Mouse (Mus musculus) hindbrain, embryonic 16.5 days (tissue): ENCODE results near the gene Ldlrad1. TPM values are rescaled to one million over a fixed set of nuclear protein-coding genes. Genes with fewer than 3 reads are reported as not detected.

Experiments
- ATAC-seq: fragments of 200-750 bp; cut with Nextera tagmentation; 2 replicates; pipeline ENCODE4 v1.8.0; 2017; ENCODE audit warnings: moderate TSS enrichment, moderate library complexity
- H3K27ac ChIP-seq: fragments of 300-500 bp; sonication (generic); 2 replicates; pipeline ENCODE4 v1.5.1; 2014; ENCODE audit warnings: low read depth, mild to moderate bottlenecking, control low read depth, low read length, moderate library complexity
- H3K27me3 ChIP-seq: fragments of 300-500 bp; sonication (generic); replicated peaks from 2 replicates; pipeline ENCODE4 v1.6.1; 2014; ENCODE audit warnings: low read length; ENCODE audit not compliant: control insufficient read depth, insufficient read depth
- H3K36me3 ChIP-seq: fragments of 300-500 bp; sonication (generic); 2 replicates; pipeline ENCODE4 v1.6.1; 2014; ENCODE audit warnings: mild to moderate bottlenecking, low read length, moderate library complexity, mixed read lengths; ENCODE audit not compliant: control insufficient read depth, insufficient read depth
- H3K4me1 ChIP-seq: fragments of 300-500 bp; sonication (generic); 2 replicates; pipeline ENCODE4 v1.6.1; 2014; ENCODE audit warnings: low read depth, low read length; ENCODE audit not compliant: control insufficient read depth, insufficient read depth
- H3K4me2 ChIP-seq: fragments of 300-500 bp; sonication (generic); 2 replicates; pipeline ENCODE4 v1.6.1; 2014; ENCODE audit warnings: mild to moderate bottlenecking, low read length, control low read depth, moderate library complexity
- H3K4me3 ChIP-seq: fragments of 300-500 bp; sonication (generic); 2 replicates; pipeline ENCODE4 v1.5.1; 2014; ENCODE audit warnings: mild to moderate bottlenecking, low read length, control low read depth, moderate library complexity
- H3K9ac ChIP-seq: fragments of 300-500 bp; sonication (generic); 2 replicates; pipeline ENCODE4 v1.6.1; 2014; ENCODE audit warnings: low read depth, mild to moderate bottlenecking, control low read depth, low read length, moderate library complexity
- H3K9me3 ChIP-seq: fragments of 300-500 bp; sonication (generic); 2 replicates; pipeline ENCODE4 v1.6.1; 2014; ENCODE audit warnings: mild to moderate bottlenecking, low read length, moderate library complexity; ENCODE audit not compliant: control insufficient read depth
- WGBS: fragments of 180-500 bp; shearing (Covaris S2); extraction: QIAGEN DNeasy Blood & Tissue Kit; methylation state at CpG from one replicate; pipeline ENCODE4 v1.1.7; 2014; 5-methylcytosine and 5-hydroxymethylcytosine counted together
- polyA plus RNA-seq: library from polyadenylated mRNA; unstranded; fragments of >200 nt; fragmentation: Nextera tagmentation; extraction: Ambion mirVana; gene quantifications from 2 replicates; pipeline ENCODE4 v1.2.1, GENCODE M21; 2015

Gene Ldlrad1
- polyA plus RNA-seq, 1 experiment from 2014 or later: not detected

- no peak overlapping the region for H3K27ac ChIP-seq
- H3K36me3 ChIP-seq: peaks cover 56% of the 10 kb centered on the region
- no peak overlapping the region for H3K9ac ChIP-seq
- H3K4me1 ChIP-seq: no peaks in the 10 kb centered on the region
- H3K27me3 ChIP-seq: no peaks in the 10 kb centered on the region
- H3K9me3 ChIP-seq: no peaks in the 10 kb centered on the region
- H3K4me3 ChIP-seq: no peak overlapping the region
- no peak overlapping the region for H3K4me2 ChIP-seq
- WGBS: 96% methylated on average over 5 of the region's 5 CpGs
- no peak for ATAC-seq
Observed at GRCm38 (mm10) chr4:107198072-107198471, 10.9 kb upstream of the Ldlrad1 start.

GRCm38 (mm10) chr4:107201779-107202178 lies 7.2 kb upstream of the Ldlrad1 start:
- ATAC-seq: no peak
- no peaks in the 10 kb centered on the region for H3K9me3 ChIP-seq
- whole genome bisulfite sequencing: 96% methylated on average over 3 of the region's 3 CpGs

GRCm38 (mm10) chr4:107203001-107203400 lies 6.0 kb upstream of the Ldlrad1 start:
- Histone ChIP-seq H3K27me3 (no peaks in the 10 kb centered on the region), H3K9me3 (no peaks in the 10 kb centered on the region), H3K4me3 (no peak overlapping the region), H3K36me3 (peaks cover 42% of the 10 kb centered on the region), H3K27ac (no peak overlapping the region), H3K4me1 (no peaks in the 10 kb centered on the region), H3K4me2 (no peak overlapping the region), H3K9ac (no peak overlapping the region)
- no peak for ATAC-seq
- 90% methylated on average over 7 of the region's 7 CpGs for WGBS

More at GRCm38 (mm10) chr4:107201779-107202178, 7.2 kb upstream of the Ldlrad1 start:
- Histone ChIP-seq H3K27ac (no peak overlapping the region), H3K4me3 (no peak overlapping the region), H3K4me2 (no peak overlapping the region), H3K9ac (no peak overlapping the region), H3K36me3 (peaks cover 45% of the 10 kb centered on the region), H3K4me1 (no peaks in the 10 kb centered on the region), H3K27me3 (no peaks in the 10 kb centered on the region)

GRCm38 (mm10) chr4:107207016-107207415 lies 2.0 kb upstream of the Ldlrad1 start:
- no peak overlapping the region for H3K4me3 ChIP-seq
- no peak for ATAC-seq
- H3K9me3 ChIP-seq: no peaks in the 10 kb centered on the region
- no peak overlapping the region for H3K4me2 ChIP-seq
- WGBS: 98% methylated on average over 2 of the region's 2 CpGs
- no peaks in the 10 kb centered on the region for H3K4me1 ChIP-seq
- H3K36me3 ChIP-seq: peaks cover 17% of the 10 kb centered on the region
- H3K9ac ChIP-seq: no peak overlapping the region
- no peaks in the 10 kb centered on the region for H3K27me3 ChIP-seq
- H3K27ac ChIP-seq: no peak overlapping the region

- WGBS: 88% methylated on average over 5 of the region's 5 CpGs
- H3K36me3 ChIP-seq: peaks cover 4% of the 10 kb centered on the region; the same call in 1 of the 2 replicates
- H3K4me2 ChIP-seq: no peak overlapping the region
- H3K27ac ChIP-seq: no peak overlapping the region
- H3K4me1 ChIP-seq: no peaks in the 10 kb centered on the region
- H3K9ac ChIP-seq: no peak overlapping the region
- no peaks in the 10 kb centered on the region for H3K9me3 ChIP-seq
- H3K27me3 ChIP-seq: no peaks in the 10 kb centered on the region
- no peak overlapping the region for H3K4me3 ChIP-seq
- no peak for ATAC-seq
Observed at GRCm38 (mm10) chr4:107210483-107211097, 1.6 kb downstream of the Ldlrad1 start.

GRCm38 (mm10) chr4:107211465-107211864 lies 2.5 kb downstream of the Ldlrad1 start:
- no peak overlapping the region for H3K4me3 ChIP-seq
- 57% methylated on average over 4 of the region's 4 CpGs for WGBS
- H3K36me3 ChIP-seq: peaks cover 2% of the 10 kb centered on the region; the same call in 1 of the 2 replicates
- no peak overlapping the region; the same call in 1 of the 2 replicates for H3K9ac ChIP-seq
- no peaks in the 10 kb centered on the region for H3K9me3 ChIP-seq
- no peaks in the 10 kb centered on the region for H3K27me3 ChIP-seq
- ATAC-seq: no peak
- H3K4me2 ChIP-seq: no peak overlapping the region
- no peak overlapping the region for H3K27ac ChIP-seq
- no peaks in the 10 kb centered on the region for H3K4me1 ChIP-seq

GRCm38 (mm10) chr4:107211936-107212335 lies 3.0 kb downstream of the Ldlrad1 start:
- H3K9ac ChIP-seq: no peak overlapping the region
- no peaks in the 10 kb centered on the region for H3K9me3 ChIP-seq
- WGBS: 80% methylated on average over 5 of the region's 5 CpGs
- H3K27me3 ChIP-seq: no peaks in the 10 kb centered on the region
- H3K27ac ChIP-seq: no peak overlapping the region
- no peak overlapping the region for H3K4me3 ChIP-seq
- H3K4me2 ChIP-seq: no peak overlapping the region
- H3K4me1 ChIP-seq: no peaks in the 10 kb centered on the region
- ATAC-seq: no peak
- H3K36me3 ChIP-seq: peaks cover 2% of the 10 kb centered on the region; the same call in 1 of the 2 replicates

GRCm38 (mm10) chr4:107213279-107214011 lies 4.5 kb downstream of the Ldlrad1 start:
- Histone ChIP-seq H3K9ac (no peak overlapping the region), H3K4me2 (no peak overlapping the region), H3K27ac (no peak overlapping the region), H3K36me3 (no peaks in the 10 kb centered on the region), H3K4me3 (no peak overlapping the region), H3K9me3 (no peaks in the 10 kb centered on the region), H3K4me1 (no peaks in the 10 kb centered on the region), H3K27me3 (no peaks in the 10 kb centered on the region)
- no peak for ATAC-seq
- 76% methylated on average over 12 of the region's 12 CpGs for WGBS

GRCm38 (mm10) chr4:107217574-107217973 lies 8.6 kb downstream of the Ldlrad1 start:
- no peaks in the 10 kb centered on the region for H3K9me3 ChIP-seq
- no peaks in the 10 kb centered on the region for H3K36me3 ChIP-seq
- no peak overlapping the region for H3K9ac ChIP-seq
- H3K27me3 ChIP-seq: no peaks in the 10 kb centered on the region
- no peak for ATAC-seq
- WGBS: 88% methylated on average over 9 of the region's 9 CpGs
- no peaks in the 10 kb centered on the region for H3K4me1 ChIP-seq
- no peak overlapping the region for H3K27ac ChIP-seq
- no peak overlapping the region for H3K4me3 ChIP-seq
- H3K4me2 ChIP-seq: no peak overlapping the region
